Mouse (Mus musculus) kidney, embryonic 14.5 days (tissue): ENCODE results near the gene Sestd1. TPM values are rescaled to one million over a fixed set of nuclear protein-coding genes. Genes with fewer than 3 reads are reported as not detected.

Source experiments
- ATAC-seq: fragments of 200-750 bp; cut with Nextera tagmentation; 2 replicates; pipeline ENCODE4 v1.8.0; 2017; ENCODE audit warnings: moderate number of reproducible peaks, mild to moderate bottlenecking, moderate TSS enrichment, moderate library complexity; ENCODE audit not compliant: low FRiP score, low TSS enrichment
- H3K27ac ChIP-seq: fragments of 300-500 bp; sonication (generic); 2 replicates; pipeline ENCODE4 v1.5.1; 2014; ENCODE audit warnings: low read depth, mild to moderate bottlenecking, low read length, moderate library complexity, mixed read lengths
- H3K27me3 ChIP-seq: fragments of 300-500 bp; sonication (generic); 2 replicates; pipeline ENCODE4 v1.6.1; 2014; ENCODE audit warnings: mild to moderate bottlenecking, low read length; ENCODE audit not compliant: control insufficient read depth, insufficient read depth
- H3K36me3 ChIP-seq: fragments of 300-500 bp; sonication (generic); 2 replicates; pipeline ENCODE4 v1.6.1; 2014; ENCODE audit warnings: low read length, mixed read lengths; ENCODE audit not compliant: control insufficient read depth, insufficient read depth
- H3K4me1 ChIP-seq: fragments of 300-500 bp; sonication (generic); 2 replicates; pipeline ENCODE4 v1.6.1; 2014; ENCODE audit warnings: low read length, mixed read lengths; ENCODE audit not compliant: control insufficient read depth, insufficient read depth
- H3K4me2 ChIP-seq: fragments of 300-500 bp; sonication (generic); replicated peaks from 2 replicates; pipeline ENCODE4 v1.6.1; 2014; ENCODE audit warnings: low read depth, mild to moderate bottlenecking, low read length
- H3K4me3 ChIP-seq: fragments of 300-500 bp; sonication (generic); 2 replicates; pipeline ENCODE4 v1.5.1; 2014; ENCODE audit warnings: mild to moderate bottlenecking, low read length
- H3K9ac ChIP-seq: fragments of 300-500 bp; sonication (generic); 2 replicates; pipeline ENCODE4 v1.6.1; 2014; ENCODE audit warnings: low read depth, mild to moderate bottlenecking, low read length, moderate library complexity
- H3K9me3 ChIP-seq: fragments of 300-500 bp; sonication (generic); 2 replicates; pipeline ENCODE4 v1.6.1; 2016; ENCODE audit warnings: low read length; ENCODE audit not compliant: control insufficient read depth
- WGBS: fragments of 180-500 bp; shearing (Covaris S2); extraction: QIAGEN DNeasy Blood & Tissue Kit; methylation state at CpG from one replicate; pipeline ENCODE4 v1.1.7; 2014; 5-methylcytosine and 5-hydroxymethylcytosine counted together
- polyA plus RNA-seq: library from polyadenylated mRNA; unstranded; fragments of >200 nt; fragmentation: Nextera tagmentation; extraction: Ambion mirVana; gene quantifications from 2 replicates; pipeline ENCODE4 v1.2.1, GENCODE M21; 2014

The Sestd1 gene
- polyA plus RNA-seq, 1 experiment from 2014 or later = 37.6 TPM

DNA sequence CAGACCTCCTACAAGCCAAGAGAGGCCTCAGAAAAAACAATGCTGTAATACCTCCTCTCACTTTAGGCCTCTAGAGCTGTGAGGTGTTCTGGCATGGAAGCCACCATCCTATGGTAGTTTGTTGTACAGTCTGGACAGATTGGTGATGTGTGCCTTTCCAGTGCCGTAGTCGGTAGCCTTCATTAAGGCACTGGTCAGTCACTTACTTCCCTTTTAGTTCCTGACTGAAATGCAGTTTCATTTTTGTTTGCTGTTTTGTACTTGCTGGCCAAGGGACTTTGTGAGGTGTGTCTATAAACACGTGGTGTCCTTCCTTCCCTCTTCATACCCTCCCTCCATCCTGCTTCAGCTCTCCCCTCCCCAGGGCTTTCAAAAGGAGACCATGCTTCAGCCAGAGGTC lies 24.1 kb upstream of the Sestd1 start:
- Histone ChIP-seq H3K9me3 (no peaks in the 10 kb centered on the region), H3K36me3 (no peaks in the 10 kb centered on the region), H3K4me2 (no peak overlapping the region), H3K4me3 (no peak overlapping the region), H3K4me1 (no peaks in the 10 kb centered on the region), H3K9ac (no peak overlapping the region), H3K27me3 (no peaks in the 10 kb centered on the region), H3K27ac (no peak overlapping the region)
- no peak for ATAC-seq
- 66% methylated on average over 3 of the region's 3 CpGs for WGBS

DNA sequence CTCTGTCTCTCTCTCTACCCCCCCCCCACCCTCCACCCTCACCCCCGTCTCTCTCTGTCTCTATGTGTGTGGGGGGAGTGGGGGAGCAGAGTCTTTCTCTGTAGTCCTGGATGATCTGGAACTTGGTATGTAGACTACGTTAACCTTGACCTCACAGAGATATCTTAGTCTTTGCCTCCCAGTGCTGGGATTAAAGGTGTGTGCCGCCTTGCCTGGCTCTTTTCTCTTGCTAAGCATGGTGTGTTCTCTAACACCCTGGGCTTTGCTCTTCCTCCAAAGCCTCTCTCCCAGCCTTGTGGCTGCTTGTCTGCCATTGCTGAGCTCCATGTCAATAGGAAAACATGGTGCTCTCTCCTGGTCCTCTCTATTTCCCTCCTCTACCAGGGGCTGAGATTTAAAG lies 23.3 kb upstream of the Sestd1 start:
- Histone ChIP-seq H3K4me2 (no peak overlapping the region), H3K4me1 (no peaks in the 10 kb centered on the region), H3K27me3 (no peaks in the 10 kb centered on the region), H3K36me3 (no peaks in the 10 kb centered on the region), H3K4me3 (no peak overlapping the region), H3K27ac (no peak overlapping the region), H3K9ac (no peak overlapping the region), H3K9me3 (no peaks in the 10 kb centered on the region)
- ATAC-seq = no peak
- 65% methylated on average over 3 of the region's 3 CpGs for WGBS

DNA sequence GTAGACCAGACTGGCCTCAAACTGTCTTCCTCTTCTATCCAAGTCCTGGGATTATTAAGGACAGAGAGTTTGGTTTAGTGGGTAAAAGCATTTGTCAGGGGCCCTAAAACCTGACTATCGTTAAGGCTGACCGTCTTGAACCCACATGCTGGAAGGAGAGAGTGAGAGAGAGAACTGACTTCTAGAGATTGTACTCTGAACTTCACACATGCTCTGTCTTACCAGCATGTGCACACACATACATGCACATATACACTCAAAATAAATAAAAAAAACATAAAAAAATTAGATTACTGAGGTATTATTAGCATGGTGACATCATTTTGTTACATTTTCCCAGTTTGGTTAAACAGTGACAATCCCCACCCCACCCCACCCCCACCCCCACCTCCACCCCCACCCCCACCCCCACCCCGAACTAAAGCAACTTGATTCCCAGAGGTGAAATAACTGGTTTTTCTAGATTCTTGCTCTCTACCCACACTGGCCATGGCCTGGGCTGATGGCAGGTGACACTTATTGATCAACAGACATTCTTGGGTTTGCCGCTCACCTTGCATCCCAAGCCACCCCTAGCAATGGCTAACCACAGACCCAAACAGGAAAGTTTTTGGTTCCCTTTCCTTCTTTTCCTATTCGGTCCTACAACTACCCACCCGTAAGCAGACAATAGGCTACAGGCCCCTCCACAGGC lies 22.4 kb upstream of the Sestd1 start:
- no peak overlapping the region for H3K4me2 ChIP-seq
- 60% methylated on average over 6 of the region's 6 CpGs for WGBS
- H3K9ac ChIP-seq = no peak overlapping the region
- no peak overlapping the region for H3K4me3 ChIP-seq
- 0 out of 2 replicates have a peak, but pooled peaks have one; percentile 43 for ATAC-seq
- H3K27me3 ChIP-seq = no peaks in the 10 kb centered on the region
- no peak overlapping the region for H3K27ac ChIP-seq
- H3K9me3 ChIP-seq = no peaks in the 10 kb centered on the region
- H3K4me1 ChIP-seq = no peaks in the 10 kb centered on the region
- no peaks in the 10 kb centered on the region for H3K36me3 ChIP-seq

DNA sequence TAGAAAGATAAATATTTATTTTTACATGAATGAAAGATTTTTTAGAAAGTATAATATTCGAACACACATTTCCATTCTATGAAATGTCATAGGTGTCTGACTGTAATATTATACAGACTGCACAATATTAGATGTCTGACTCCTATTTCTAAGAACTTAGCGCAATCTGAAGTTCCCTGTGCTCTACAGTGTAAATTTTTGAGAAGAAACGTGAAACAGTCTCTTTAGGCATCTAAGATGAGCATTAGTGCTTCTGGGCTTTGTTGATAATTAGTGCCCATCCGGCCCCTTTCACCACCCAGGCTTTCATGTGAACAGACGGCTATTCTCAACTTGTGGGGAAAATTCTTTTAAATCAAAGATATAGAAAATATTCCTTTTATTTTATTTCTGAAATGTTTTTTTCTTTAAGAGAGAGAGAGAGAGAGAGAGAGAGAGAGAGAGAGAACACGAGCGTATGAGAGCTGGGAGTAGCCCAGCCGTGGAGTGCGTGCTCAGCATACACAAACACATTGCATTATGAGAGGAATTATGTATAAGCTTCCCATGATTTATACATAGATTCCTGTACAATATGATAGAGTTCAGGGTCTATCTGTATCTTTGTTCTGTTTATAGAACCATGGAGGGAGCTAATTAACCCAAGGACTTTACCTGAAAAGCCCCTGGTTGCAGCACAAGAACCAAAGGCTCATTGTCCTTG lies 21.4 kb upstream of the Sestd1 start:
- WGBS = 70% methylated on average over 9 of the region's 9 CpGs
- Histone ChIP-seq H3K9me3 (no peaks in the 10 kb centered on the region), H3K4me2 (no peak overlapping the region), H3K9ac (no peak overlapping the region), H3K27ac (no peak overlapping the region), H3K27me3 (no peaks in the 10 kb centered on the region), H3K4me3 (no peak overlapping the region), H3K36me3 (no peaks in the 10 kb centered on the region), H3K4me1 (no peaks in the 10 kb centered on the region)
- ATAC-seq = no peak

DNA sequence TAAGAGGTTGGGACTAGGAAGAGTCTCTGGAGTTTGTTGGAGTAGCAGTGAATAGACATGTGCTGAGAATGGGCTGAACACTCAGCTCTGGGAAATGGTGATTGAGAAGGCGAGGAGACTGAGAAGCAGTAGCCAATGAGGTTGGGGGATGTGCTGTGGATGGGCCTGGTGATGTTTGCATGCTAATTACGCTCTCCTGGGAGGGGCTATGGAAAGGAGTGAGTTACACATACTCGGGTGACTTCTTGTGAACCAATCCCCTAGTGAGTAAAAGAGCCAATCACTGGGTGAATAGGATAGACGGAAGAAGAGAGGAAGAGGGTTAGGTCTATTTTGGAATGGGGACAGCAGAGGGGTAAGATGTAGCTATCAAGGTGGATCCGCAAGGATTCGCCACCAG lies 9.3 kb upstream of the Sestd1 start:
- no peak overlapping the region for H3K27ac ChIP-seq
- no peaks in the 10 kb centered on the region for H3K9me3 ChIP-seq
- WGBS = 80% methylated on average over 6 of the region's 6 CpGs
- H3K4me3 ChIP-seq = no peak overlapping the region
- H3K36me3 ChIP-seq = no peaks in the 10 kb centered on the region
- no peaks in the 10 kb centered on the region for H3K27me3 ChIP-seq
- no peak for ATAC-seq
- H3K4me2 ChIP-seq = no peak overlapping the region
- no peak overlapping the region for H3K9ac ChIP-seq
- no peaks in the 10 kb centered on the region for H3K4me1 ChIP-seq

DNA sequence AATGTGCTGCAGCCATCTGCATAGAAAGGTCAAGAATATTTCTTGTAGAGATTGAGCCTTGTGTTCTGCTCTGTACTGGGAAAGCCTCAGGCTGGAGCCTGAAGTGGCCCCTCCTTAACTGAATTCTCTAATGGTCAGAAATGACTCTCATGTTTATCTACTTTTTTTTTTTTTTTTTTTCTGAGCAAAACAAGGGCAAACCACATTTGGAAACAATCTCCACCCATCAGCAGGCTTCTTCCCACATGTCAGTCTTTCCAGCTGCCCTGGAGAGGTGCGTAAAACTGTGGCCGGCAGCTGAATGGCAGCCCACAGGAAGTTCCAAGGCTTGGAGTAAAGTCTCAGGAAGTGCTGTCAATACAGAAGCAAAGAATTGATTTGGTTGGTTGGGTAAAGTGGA lies 6.4 kb upstream of the Sestd1 start:
- no peak overlapping the region for H3K4me2 ChIP-seq
- H3K27ac ChIP-seq = no peak overlapping the region
- H3K27me3 ChIP-seq = no peaks in the 10 kb centered on the region
- H3K9ac ChIP-seq = no peak overlapping the region
- no peaks in the 10 kb centered on the region for H3K9me3 ChIP-seq
- ATAC-seq = no peak
- H3K4me1 ChIP-seq = no peaks in the 10 kb centered on the region
- no peaks in the 10 kb centered on the region for H3K36me3 ChIP-seq
- WGBS = 49% methylated on average over 2 of the region's 2 CpGs
- no peak overlapping the region for H3K4me3 ChIP-seq

DNA sequence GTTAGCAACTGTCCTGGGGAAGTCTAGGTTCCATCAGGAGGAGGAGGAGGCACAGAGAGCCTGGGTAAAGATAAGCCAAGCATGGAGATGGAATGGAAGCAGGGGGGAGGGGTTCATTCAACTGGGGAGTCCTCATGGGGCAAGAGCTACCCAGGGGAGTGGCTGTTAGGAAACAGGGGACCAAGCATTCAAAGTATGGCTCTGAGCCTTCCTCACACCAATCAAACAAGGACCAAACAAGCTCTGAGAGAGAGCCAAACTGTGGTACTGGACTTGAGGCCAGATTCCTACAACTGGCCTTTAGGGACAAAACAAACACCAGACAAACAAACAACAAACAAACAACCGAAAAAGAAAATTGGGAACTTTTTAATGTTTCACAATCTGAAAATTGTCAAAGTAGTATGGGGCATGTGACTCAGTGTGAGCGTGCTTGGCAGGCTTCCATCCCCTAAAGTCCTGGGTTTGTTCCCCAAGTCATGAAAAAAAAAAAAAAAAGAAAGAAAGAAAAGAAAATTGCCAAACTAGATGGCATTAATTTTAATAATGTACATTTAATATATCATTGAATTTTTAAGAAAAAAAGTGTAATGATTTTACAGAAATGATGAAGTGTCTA lies 4.0 kb upstream of the Sestd1 start:
- Histone ChIP-seq H3K36me3 (no peaks in the 10 kb centered on the region), H3K4me1 (no peaks in the 10 kb centered on the region), H3K27me3 (no peaks in the 10 kb centered on the region), H3K4me3 (no peak overlapping the region), H3K9ac (no peak overlapping the region), H3K27ac (no peak overlapping the region), H3K4me2 (no peak overlapping the region), H3K9me3 (no peaks in the 10 kb centered on the region)
- ATAC-seq = no peak
- 80% methylated on average over 2 of the region's 2 CpGs for WGBS

DNA sequence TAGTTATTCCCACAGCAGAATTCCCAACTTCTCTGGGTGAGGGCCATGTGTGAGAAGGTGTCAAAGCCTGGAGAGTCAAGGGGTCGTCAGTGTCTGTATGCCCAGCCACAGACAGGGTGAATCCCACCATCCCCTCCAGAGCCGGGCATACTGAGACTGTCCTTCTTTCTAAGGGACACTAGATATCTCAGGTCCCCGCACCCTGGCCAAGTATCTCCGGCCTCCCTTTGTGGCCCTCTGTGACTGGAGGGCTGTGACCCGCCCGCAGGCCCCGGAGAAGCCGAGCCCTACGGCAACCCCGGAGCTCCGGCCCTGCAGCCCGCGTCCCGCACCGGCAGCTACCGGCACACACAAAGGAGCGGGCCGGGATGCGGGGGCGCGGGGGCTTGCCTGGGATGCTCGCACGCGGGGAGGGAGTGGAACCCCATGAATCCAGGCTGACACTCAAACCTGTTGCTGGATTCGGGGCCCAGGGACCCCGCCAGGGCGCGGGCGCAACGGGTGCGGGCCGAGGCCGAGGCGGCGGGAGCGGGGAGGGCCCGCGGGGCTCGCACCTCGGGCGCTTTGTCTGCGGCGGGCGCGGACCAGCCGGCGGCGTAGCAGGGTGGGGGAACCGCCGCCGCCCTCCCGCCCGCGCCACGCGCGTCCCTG lies 406 bp downstream of the Sestd1 start:
- peak overlapping the region; percentile 84 for H3K4me3 ChIP-seq
- no peaks in the 10 kb centered on the region for H3K9me3 ChIP-seq
- peak; percentile 56 for ATAC-seq
- peak overlapping the region; percentile 67 for H3K4me2 ChIP-seq
- under 1% methylated on average over 44 of the region's 57 CpGs for WGBS
- peaks cover 21% of the 10 kb centered on the region for H3K4me1 ChIP-seq
- H3K9ac ChIP-seq = peak overlapping the region; percentile 96
- no peaks in the 10 kb centered on the region for H3K36me3 ChIP-seq
- H3K27me3 ChIP-seq = no peaks in the 10 kb centered on the region
- peak overlapping the region; percentile 82 for H3K27ac ChIP-seq
